Mouse (Mus musculus) cerebellum, adult 2 months (tissue): ENCODE measurements at regions not wholly inside any gene's neighbourhood (a gene's known extent, or its start where the extent isn't known, plus 50 kb on each side); places are given as distances from the start of the nearest gene placed in this dataset.
A peak's percentile ranks its signal among the peaks of the same experiment; 100 is the strongest.

Source experiments
- DNase-seq, 2 experiments: peaks; one replicate each; pipeline ENCODE4 v3.0.0; 2021
- H3K27ac ChIP-seq: fragments of 200-500 bp; 2 replicates; pipeline ENCODE4 v1.5.1; 2012; ENCODE audit warnings: low read length, control low read depth, inconsistent platforms; ENCODE audit not compliant: insufficient read depth
- H3K27me3 ChIP-seq: fragments of 200-500 bp; 2 replicates; pipeline ENCODE4 v1.6.1; 2012; ENCODE audit warnings: inconsistent platforms, mild to moderate bottlenecking, low read length, moderate library complexity; ENCODE audit not compliant: control insufficient read depth, insufficient read depth
- H3K4me1 ChIP-seq: fragments of 200-500 bp; 2 replicates; pipeline ENCODE4 v1.6.1; 2011; ENCODE audit warnings: low read length; ENCODE audit not compliant: control insufficient read depth, insufficient read depth
- H3K4me3 ChIP-seq: fragments of 200-500 bp; replicated peaks from 2 replicates; pipeline ENCODE3; 2011; ENCODE audit warnings: mild to moderate bottlenecking, low read depth, low read length, control low read depth; ENCODE audit not compliant: insufficient read depth
- CTCF ChIP-seq: fragments of 200-500 bp; IDR thresholded peaks from 2 replicates; pipeline ENCODE4 v1.5.1; 2011; ENCODE audit warnings: low read depth, mild to moderate bottlenecking, control low read depth, low read length, moderate library complexity, borderline replicate concordance; ENCODE audit not compliant: insufficient read depth
- POLR2A ChIP-seq: fragments of 200-500 bp; IDR thresholded peaks from 2 replicates; pipeline ENCODE4 v1.6.1; 2011; ENCODE audit warnings: low read length, control low read depth, borderline replicate concordance; ENCODE audit not compliant: insufficient read depth
- WGBS: fragments of 180-500 bp; shearing (Covaris S2); methylation state at CpG from one replicate; pipeline ENCODE4 v1.1.7; 2018; 5-methylcytosine and 5-hydroxymethylcytosine counted together

DNA sequence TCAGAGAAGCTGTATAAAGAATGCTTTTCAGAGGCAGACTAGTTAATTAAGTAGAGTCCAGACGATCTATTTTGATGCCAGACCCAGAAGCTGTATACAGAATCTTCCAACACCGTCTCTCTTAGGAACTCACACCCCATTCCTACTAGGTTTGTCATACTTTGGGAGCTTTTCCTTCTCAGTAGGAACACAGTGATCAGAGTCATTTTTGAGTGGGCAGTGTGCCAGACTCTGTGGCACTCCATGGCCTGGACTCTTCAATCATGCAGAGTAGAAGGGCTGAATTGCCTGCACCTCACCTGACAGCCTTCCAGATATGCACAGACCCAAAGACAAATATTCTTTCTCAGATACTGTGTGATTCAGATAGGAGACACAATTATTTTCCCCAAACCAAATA lies 101.2 kb downstream of the Uchl5 start:
- 23% methylated on average over 2 of the region's 2 CpGs for WGBS

DNA sequence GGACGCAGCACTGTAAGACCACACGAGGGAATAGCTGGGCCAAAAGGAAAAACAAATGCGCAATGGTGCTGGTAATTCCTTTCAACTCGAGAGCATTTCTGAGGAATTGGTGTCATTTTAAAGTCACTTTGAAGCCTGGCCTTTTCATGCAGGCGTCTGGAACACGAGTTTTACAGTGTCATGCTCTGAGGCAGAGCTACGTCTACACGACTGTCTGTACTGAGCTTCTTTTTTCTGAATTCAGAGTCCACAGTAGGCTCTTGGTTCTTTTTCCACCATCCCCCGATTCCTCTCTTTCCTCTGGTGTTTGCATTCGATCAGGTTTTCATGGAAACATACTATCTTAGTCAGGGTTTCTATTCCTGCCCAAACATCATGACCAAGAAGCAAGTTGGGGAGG lies 83.2 kb downstream of the Uchl5 start:
- 74% methylated on average over 10 of the region's 10 CpGs for WGBS
- H3K27ac ChIP-seq = no peak overlapping the region

More for the DNA sequence above, 101.2 kb downstream of the Uchl5 start:
- Histone ChIP-seq H3K4me3 (no peak overlapping the region), H3K27me3 (no peaks in the 10 kb centered on the region), H3K27ac (no peak overlapping the region), H3K4me1 (no peaks in the 10 kb centered on the region)
- peak in 1 of 2 experiments; percentile 2 for DNase-seq
- TF ChIP-seq CTCF (no peak), POLR2A (no peak)

DNA sequence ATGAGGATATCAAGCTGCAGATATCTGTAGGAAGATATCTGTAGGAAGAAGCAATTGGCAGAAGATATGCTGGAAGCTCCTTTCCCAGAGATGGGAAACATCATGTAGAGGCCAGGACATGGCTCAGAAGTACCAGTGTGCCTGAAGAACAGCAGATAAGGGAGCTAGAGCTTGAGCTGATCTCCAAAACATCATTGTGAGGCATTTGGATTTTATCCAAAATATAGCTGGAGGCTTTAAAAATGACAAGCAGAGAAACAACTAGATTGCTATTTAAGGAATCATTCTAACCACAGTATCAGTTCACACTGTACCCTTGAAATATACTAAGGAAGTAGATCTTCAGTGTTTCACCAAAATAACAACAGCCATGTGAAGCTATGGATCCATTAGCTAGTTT lies 81.5 kb downstream of the Uchl5 start:
- Histone ChIP-seq H3K4me3 (no peak overlapping the region), H3K27ac (no peak overlapping the region), H3K4me1 (no peaks in the 10 kb centered on the region), H3K27me3 (no peaks in the 10 kb centered on the region)
- TF ChIP-seq POLR2A (no peak), CTCF (no peak)
- no peak for DNase-seq

More for the DNA sequence above, 83.2 kb downstream of the Uchl5 start:
- DNase-seq = no peak
- H3K27me3 ChIP-seq = no peaks in the 10 kb centered on the region
- no peak overlapping the region for H3K4me3 ChIP-seq
- H3K4me1 ChIP-seq = no peaks in the 10 kb centered on the region
- TF ChIP-seq POLR2A (no peak), CTCF (no peak)
